Mouse (Mus musculus): Measurements from ENCODE around the gene Gm21903. TPM values are rescaled to one million over a fixed set of nuclear protein-coding genes. Genes with fewer than 3 reads are reported as not detected.
A peak's percentile ranks its signal among the peaks of the same experiment; 100 is the strongest.
"Not testable (repeated sequence)": the region's sequence is repeated elsewhere in the genome, so short reads cannot be mapped to it uniquely, and the experiment has no call there.

Gm21903 gene
- not detected in 2 replicates for polyA plus RNA-seq (2014; fragmentation: Nextera tagmentation; extraction: Ambion mirVana)

DNA sequence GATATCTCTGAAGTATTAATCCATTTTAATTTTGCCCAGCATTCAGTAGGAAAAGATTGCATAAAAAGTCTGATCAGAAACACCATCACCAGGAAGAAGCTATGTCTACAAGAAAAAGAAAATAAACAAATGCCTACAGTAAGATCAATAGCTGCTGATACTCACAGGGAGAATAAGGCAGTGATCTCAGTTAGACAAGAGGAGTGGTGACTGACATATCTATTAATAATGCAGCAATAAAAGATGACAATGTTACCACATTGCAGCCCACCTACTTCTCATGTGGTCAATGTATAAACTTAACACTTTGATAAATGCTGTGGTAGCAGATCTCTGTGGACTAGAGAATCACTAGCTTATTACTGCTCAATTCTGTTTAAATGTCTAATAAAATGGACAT, at the start of gene Gm21903:
Gene Gm21903 (minus strand): TSS at position 101 of the 400 bp plus-strand sequence.
- no peak for ATAC-seq (ENCODE audit: insufficient number of reproducible peaks, insufficient read depth, low FRiP score, low read depth)
- Histone ChIP-seq H3K27ac (replicated peaks in 1 of 2; ENCODE audit: control insufficient read depth in 1 of 2, insufficient read depth in 1 of 2, low read depth in 2 of 2, low read length in 2 of 2) (no peak within 1 kb of the TSS), H3K4me1 (ENCODE audit: control insufficient read depth in 2 of 2, insufficient read depth in 2 of 2, low read length in 2 of 2) (no peaks in the 10 kb centered on the region)

DNA sequence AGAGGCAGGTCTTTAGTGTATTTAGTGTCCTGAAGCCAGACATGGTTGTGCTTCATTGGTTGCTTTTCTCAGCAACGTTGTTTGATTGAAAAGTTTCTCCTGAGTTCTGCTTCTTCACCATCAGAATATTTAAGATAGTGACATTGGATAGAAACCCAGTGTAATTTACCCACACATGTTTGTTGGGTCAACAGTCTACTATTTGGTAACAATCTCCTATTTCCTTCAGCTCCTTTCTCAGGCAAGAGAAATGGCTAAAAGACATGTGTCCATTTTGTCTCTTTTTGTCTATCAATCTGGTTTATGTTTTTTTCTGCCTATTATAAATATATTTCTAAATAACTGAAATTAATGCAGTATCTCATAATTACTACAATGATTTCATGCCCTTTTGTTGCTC, 33.8 kb upstream of the Gm21903 start, which contains the start of gene Esp23:
Gene Esp23 (minus strand): TSS at position 101 of the 400 bp plus-strand sequence.
- no peaks in the 10 kb centered on the region for H3K36me3 ChIP-seq (ENCODE audit: control insufficient read depth, insufficient read depth, low read length)
- H3K4me3 ChIP-seq (ENCODE audit: control insufficient read depth in 1 of 2, insufficient read depth in 1 of 2, low read depth in 1 of 2, low read length in 2 of 2) = no peak within 1 kb of the TSS
- H3K9me3 ChIP-seq (ENCODE audit: control insufficient read depth, low read length) = peaks cover 11% of the 10 kb centered on the region; the same call in 1 of the 2 replicates
- no peak within 1 kb of the TSS for H3K27ac ChIP-seq (replicated peaks in 1 of 2; ENCODE audit: control insufficient read depth in 1 of 2, insufficient read depth in 1 of 2, low read depth in 2 of 2, low read length in 2 of 2)
- no peak for ATAC-seq (ENCODE audit: insufficient number of reproducible peaks, insufficient read depth, low FRiP score, low read depth)
- WGBS = 40% methylated on average over 1 of the region's 1 CpGs
- no peak within 1 kb of the TSS for H3K4me2 ChIP-seq (ENCODE audit: low read length)
- no peaks in the 10 kb centered on the region for H3K4me1 ChIP-seq (ENCODE audit: control insufficient read depth in 2 of 2, insufficient read depth in 2 of 2, low read length in 2 of 2)
- H3K27me3 ChIP-seq (ENCODE audit: control insufficient read depth, insufficient read depth, low read length) = no peaks in the 10 kb centered on the region
- no peak within 1 kb of the TSS for H3K9ac ChIP-seq (ENCODE audit: low read length)

More for the DNA sequence above, at the start of gene Gm21903:
- no peak within 1 kb of the TSS for H3K4me3 ChIP-seq (ENCODE audit: control insufficient read depth in 1 of 2, insufficient read depth in 1 of 2, low read depth in 1 of 2, low read length in 2 of 2)
- H3K4me2 ChIP-seq (ENCODE audit: low read length) = no peak within 1 kb of the TSS
- no peak within 1 kb of the TSS for H3K9ac ChIP-seq (ENCODE audit: low read length)
- H3K27me3 ChIP-seq (ENCODE audit: control insufficient read depth, insufficient read depth, low read length) = no peaks in the 10 kb centered on the region
- H3K36me3 ChIP-seq (ENCODE audit: control insufficient read depth, insufficient read depth, low read length) = no peaks in the 10 kb centered on the region
- peaks cover 4% of the 10 kb centered on the region; the same call in 1 of the 2 replicates for H3K9me3 ChIP-seq (ENCODE audit: control insufficient read depth, low read length)

DNA sequence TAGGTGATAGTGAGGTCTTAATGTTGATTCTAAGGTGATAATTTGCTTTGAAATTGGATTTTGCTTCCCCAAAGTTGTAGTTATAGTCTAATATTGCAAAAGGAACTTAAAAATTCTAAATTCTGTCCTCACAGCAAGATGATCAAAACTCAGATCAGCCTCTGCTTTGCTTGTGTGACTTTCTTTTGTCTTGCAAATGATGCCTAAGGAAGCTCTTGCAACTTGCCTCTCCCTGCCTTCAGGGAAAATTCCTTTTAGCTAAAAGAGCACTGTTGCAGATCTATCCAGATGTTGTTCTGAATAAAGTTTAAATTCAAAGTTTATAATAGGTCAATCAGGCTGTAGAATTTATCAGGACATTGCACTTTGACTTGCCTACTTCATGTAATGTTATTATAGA, 20.5 kb upstream of the Gm21903 start:
- Histone ChIP-seq H3K4me1 (ENCODE audit: control insufficient read depth in 2 of 2, insufficient read depth in 2 of 2, low read length in 2 of 2) (no peaks in the 10 kb centered on the region), H3K4me2 (ENCODE audit: low read length) (no peak overlapping the region), H3K27me3 (ENCODE audit: control insufficient read depth, insufficient read depth, low read length) (no peaks in the 10 kb centered on the region), H3K9me3 (ENCODE audit: control insufficient read depth, low read length) (peaks cover 17% of the 10 kb centered on the region), H3K4me3 (ENCODE audit: control insufficient read depth in 1 of 2, insufficient read depth in 1 of 2, low read depth in 1 of 2, low read length in 2 of 2) (no peak overlapping the region), H3K9ac (ENCODE audit: low read length) (no peak overlapping the region), H3K36me3 (ENCODE audit: control insufficient read depth, insufficient read depth, low read length) (no peaks in the 10 kb centered on the region), H3K27ac (replicated peaks in 1 of 2; ENCODE audit: control insufficient read depth in 1 of 2, insufficient read depth in 1 of 2, low read depth in 2 of 2, low read length in 2 of 2) (no peak overlapping the region)
- ATAC-seq (ENCODE audit: insufficient number of reproducible peaks, insufficient read depth, low FRiP score, low read depth) = no peak

- WGBS = 73% methylated on average over 3 of the region's 3 CpGs
- not testable (repeated sequence) for H3K4me3 ChIP-seq (ENCODE audit: control insufficient read depth in 1 of 2, insufficient read depth in 1 of 2, low read depth in 1 of 2, low read length in 2 of 2); H3K9me3 ChIP-seq (ENCODE audit: control insufficient read depth, low read length); H3K4me1 ChIP-seq (ENCODE audit: control insufficient read depth in 2 of 2, insufficient read depth in 2 of 2, low read length in 2 of 2); ATAC-seq (ENCODE audit: insufficient number of reproducible peaks, insufficient read depth, low FRiP score, low read depth); H3K36me3 ChIP-seq (ENCODE audit: control insufficient read depth, insufficient read depth, low read length); H3K9ac ChIP-seq (ENCODE audit: low read length); H3K27ac ChIP-seq (replicated peaks in 1 of 2; ENCODE audit: control insufficient read depth in 1 of 2, insufficient read depth in 1 of 2, low read depth in 2 of 2, low read length in 2 of 2); H3K4me2 ChIP-seq (ENCODE audit: low read length); H3K27me3 ChIP-seq (ENCODE audit: control insufficient read depth, insufficient read depth, low read length)
Observed at GRCm38 (mm10) chr17:39036395-39036794, 6.7 kb downstream of the Gm21903 start, which contains the start of gene Esp24. Gene Esp24, plus strand, starts transcription at chr17:39036695.

DNA sequence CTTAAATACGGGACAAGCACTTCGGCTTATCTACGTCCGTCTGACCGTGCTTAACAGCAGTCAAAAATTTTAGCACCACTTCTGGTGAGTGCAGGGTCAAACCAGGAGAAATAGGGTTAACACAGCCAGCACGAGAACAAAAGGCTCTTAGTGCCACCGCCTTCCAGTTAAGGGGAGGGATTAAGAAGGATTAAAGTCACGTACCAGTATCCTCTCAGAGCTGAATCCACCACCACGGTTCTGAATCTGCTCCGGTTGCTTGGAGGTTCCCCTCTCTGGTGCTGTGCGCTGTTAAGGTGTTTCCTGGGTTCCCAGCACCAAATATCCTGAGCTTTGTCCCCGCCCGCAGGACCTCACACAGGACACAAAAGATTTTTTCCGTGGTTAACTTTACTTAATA, 26.0 kb downstream of the Gm21903 start:
- ATAC-seq (ENCODE audit: insufficient number of reproducible peaks, insufficient read depth, low FRiP score, low read depth) = no peak
- Histone ChIP-seq H3K27me3 (ENCODE audit: control insufficient read depth, insufficient read depth, low read length) (no peaks in the 10 kb centered on the region), H3K36me3 (ENCODE audit: control insufficient read depth, insufficient read depth, low read length) (no peaks in the 10 kb centered on the region), H3K9me3 (ENCODE audit: control insufficient read depth, low read length) (0 out of 2 replicates have a peak, but pooled peaks cover 9% of the 10 kb centered on the region), H3K4me1 (ENCODE audit: control insufficient read depth in 2 of 2, insufficient read depth in 2 of 2, low read length in 2 of 2) (no peaks in the 10 kb centered on the region), H3K9ac (ENCODE audit: low read length) (no peak overlapping the region), H3K27ac (replicated peaks in 1 of 2; ENCODE audit: control insufficient read depth in 1 of 2, insufficient read depth in 1 of 2, low read depth in 2 of 2, low read length in 2 of 2) (no peak overlapping the region), H3K4me2 (ENCODE audit: low read length) (no peak overlapping the region), H3K4me3 (ENCODE audit: control insufficient read depth in 1 of 2, insufficient read depth in 1 of 2, low read depth in 1 of 2, low read length in 2 of 2) (no peak overlapping the region)
- 53% methylated on average over 14 of the region's 14 CpGs for WGBS

DNA sequence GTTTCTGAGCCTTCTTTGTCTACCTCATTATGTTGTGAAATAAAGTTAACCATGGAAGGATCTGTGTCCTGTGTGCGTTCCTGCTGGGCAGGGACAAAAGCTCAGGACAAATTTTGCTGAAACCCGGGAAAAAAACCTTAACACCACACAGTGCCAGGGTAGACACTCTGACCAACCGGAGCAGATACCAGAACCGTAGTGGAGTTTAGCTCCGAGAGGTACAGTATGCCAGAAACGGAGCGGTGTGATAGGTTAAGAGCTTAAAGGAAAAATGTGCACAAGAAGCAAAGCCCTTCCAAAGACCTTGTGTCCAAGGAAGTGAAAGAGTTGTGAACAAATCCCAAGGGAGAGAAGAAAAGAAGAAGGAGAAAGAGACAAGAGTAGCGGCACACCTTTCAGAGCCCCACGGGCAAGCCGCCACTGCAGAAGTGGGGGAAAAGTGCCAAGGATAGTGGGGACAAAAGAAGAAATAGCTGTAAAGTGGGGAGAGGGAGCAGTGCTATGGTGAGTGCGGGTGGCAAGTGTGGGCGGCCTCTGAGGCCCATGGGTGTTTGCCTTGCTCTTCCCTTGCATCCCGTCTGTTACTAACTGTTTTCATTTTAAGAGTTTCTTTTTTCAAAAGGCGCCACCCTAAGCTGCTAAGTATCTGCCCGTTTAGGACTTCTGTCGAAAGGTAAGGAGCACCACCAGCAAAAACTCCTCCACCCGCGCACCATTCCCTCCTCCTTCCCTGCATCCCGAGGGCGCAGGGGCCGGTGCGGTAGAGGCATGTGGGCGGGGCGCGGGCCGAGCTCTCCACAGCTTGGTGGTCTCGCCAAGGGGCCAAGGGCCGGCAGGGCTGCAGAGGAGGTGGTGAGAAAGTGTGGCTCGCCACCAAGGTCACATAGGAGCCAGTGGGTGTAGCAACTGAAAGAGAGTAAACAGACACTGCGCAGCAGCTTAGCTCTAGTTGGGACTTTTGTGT, 32.2 kb downstream of the Gm21903 start:
- H3K4me1 ChIP-seq (ENCODE audit: control insufficient read depth in 2 of 2, insufficient read depth in 2 of 2, low read length in 2 of 2) = no peaks in the 10 kb centered on the region
- H3K27ac ChIP-seq (replicated peaks in 1 of 2; ENCODE audit: control insufficient read depth in 1 of 2, insufficient read depth in 1 of 2, low read depth in 2 of 2, low read length in 2 of 2) = no peak overlapping the region
- peak overlapping the region; percentile 52 for H3K4me2 ChIP-seq (ENCODE audit: low read length)
- no peaks in the 10 kb centered on the region for H3K27me3 ChIP-seq (ENCODE audit: control insufficient read depth, insufficient read depth, low read length)
- no peaks in the 10 kb centered on the region for H3K36me3 ChIP-seq (ENCODE audit: control insufficient read depth, insufficient read depth, low read length)
- no peaks in the 10 kb centered on the region for H3K9me3 ChIP-seq (ENCODE audit: control insufficient read depth, low read length)
- H3K9ac ChIP-seq (ENCODE audit: low read length) = no peak overlapping the region
- 34% methylated on average over 30 of the region's 30 CpGs for WGBS
- no peak for ATAC-seq (ENCODE audit: insufficient number of reproducible peaks, insufficient read depth, low FRiP score, low read depth)
- H3K4me3 ChIP-seq (ENCODE audit: control insufficient read depth in 1 of 2, insufficient read depth in 1 of 2, low read depth in 1 of 2, low read length in 2 of 2) = peak overlapping the region; percentile 22 to 35

DNA sequence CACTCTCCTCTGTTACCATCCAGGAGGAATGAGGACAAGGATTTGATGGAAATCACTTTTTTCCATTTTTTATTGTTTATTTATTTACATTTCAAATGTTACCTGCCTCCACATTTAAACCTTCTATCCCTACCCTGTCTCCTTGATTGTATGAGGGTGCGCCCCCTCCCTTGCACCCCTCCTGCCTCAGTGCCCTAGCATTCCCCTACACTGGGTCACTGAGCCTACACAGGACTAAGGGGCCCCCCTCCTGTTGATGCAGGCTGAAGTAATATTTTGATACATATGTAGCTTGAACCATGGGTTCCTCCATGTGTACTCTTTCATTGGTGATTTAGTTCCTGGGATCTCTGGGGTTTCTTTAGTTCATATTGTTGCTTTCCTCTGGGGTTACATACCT, 33.3 kb downstream of the Gm21903 start:
- H3K9ac ChIP-seq (ENCODE audit: low read length) = no peak overlapping the region
- WGBS = 84% methylated on average over 1 of the region's 1 CpGs
- no peaks in the 10 kb centered on the region for H3K9me3 ChIP-seq (ENCODE audit: control insufficient read depth, low read length)
- no peak overlapping the region for H3K4me2 ChIP-seq (ENCODE audit: low read length)
- H3K27me3 ChIP-seq (ENCODE audit: control insufficient read depth, insufficient read depth, low read length) = no peaks in the 10 kb centered on the region
- ATAC-seq (ENCODE audit: insufficient number of reproducible peaks, insufficient read depth, low FRiP score, low read depth) = no peak
- H3K36me3 ChIP-seq (ENCODE audit: control insufficient read depth, insufficient read depth, low read length) = no peaks in the 10 kb centered on the region
- no peak overlapping the region for H3K27ac ChIP-seq (replicated peaks in 1 of 2; ENCODE audit: control insufficient read depth in 1 of 2, insufficient read depth in 1 of 2, low read depth in 2 of 2, low read length in 2 of 2)
- H3K4me3 ChIP-seq (ENCODE audit: control insufficient read depth in 1 of 2, insufficient read depth in 1 of 2, low read depth in 1 of 2, low read length in 2 of 2) = no peak overlapping the region
- no peaks in the 10 kb centered on the region for H3K4me1 ChIP-seq (ENCODE audit: control insufficient read depth in 2 of 2, insufficient read depth in 2 of 2, low read length in 2 of 2)
